16 mouse cellular contexts compared by ENCODE assay signal in genomic region chr7:136945697-136946096, GRCm38 (mm10). TPM values are rescaled to one million over a fixed set of nuclear protein-coding genes. Genes with fewer than 3 reads are reported as not detected.
DNase-seq lines count a peak whose midpoint lies in the region; ATAC-seq lines count a peak whose summit lies in the region.
"Had no signal": no experiment of that assay in that cellular context is flagged by ENCODE, and none has a peak within 500 bp of the region (broad histone marks: within the 10 kb centered on the region; RNA-seq: fewer than 3 reads in every experiment).

No protein-coding gene starts in this region.

- no peak for ATAC-seq in midbrain, embryonic 11.5 days (ENCODE audit: low FRiP score)
- no peak for ATAC-seq in midbrain, embryonic 14.5 days (ENCODE audit: low FRiP score, low TSS enrichment)
- ATAC-seq in heart, embryonic 11.5 days (replicated peaks; ENCODE audit: insufficient number of reproducible peaks, low FRiP score, low TSS enrichment), result 0 out of 2 replicates have a peak, but pooled peaks have one; percentile 57
- no peak for ATAC-seq in liver, embryonic 12.5 days
- ATAC-seq: Patski had no signal

- H3K9ac ChIP-seq in midbrain, embryonic 11.5 days (ENCODE audit: low read length), result no peak overlapping the region
- H3K9ac ChIP-seq in midbrain, embryonic 14.5 days (replicated peaks; ENCODE audit: low read length), result no peak overlapping the region
- no peak overlapping the region for H3K9ac ChIP-seq in heart, embryonic 11.5 days (ENCODE audit: low read depth, low read length)
- no peak overlapping the region for H3K9ac ChIP-seq in liver, embryonic 12.5 days
- H3K9ac ChIP-seq: embryonic facial prominence, embryonic 12.5 days; lung, embryonic 15.5 days; neural tube, embryonic 13.5 days had no signal

- H3K27ac ChIP-seq in midbrain, embryonic 11.5 days (ENCODE audit: low read depth, low read length), result no peak overlapping the region
- H3K27ac ChIP-seq in midbrain, embryonic 14.5 days (replicated peaks; ENCODE audit: low read depth, low read length), result no peak overlapping the region
- no peak overlapping the region for H3K27ac ChIP-seq in heart, embryonic 11.5 days (ENCODE audit: low read depth, low read length)
- no peak overlapping the region for H3K27ac ChIP-seq in liver, embryonic 12.5 days
- H3K27ac ChIP-seq: embryonic facial prominence, embryonic 12.5 days; forebrain, embryonic 10.5 days; gastrocnemius, adult 2 months; lung, embryonic 15.5 days; neural tube, embryonic 13.5 days had no signal

- WGBS in midbrain, embryonic 11.5 days, result 79% methylated on average over 10 of the region's 10 CpGs
- 80% methylated on average over 10 of the region's 10 CpGs for WGBS in midbrain, embryonic 14.5 days
- 34% methylated on average over 10 of the region's 10 CpGs for WGBS in heart, embryonic 11.5 days (ENCODE audit: insufficient replicate concordance)
- WGBS in liver, embryonic 12.5 days (ENCODE audit: insufficient replicate concordance), result 61% methylated on average over 10 of the region's 10 CpGs

- peak; percentile 8 for DNase-seq in gastrocnemius, adult 18-20 months (ENCODE audit: low spot score)
- DNase-seq in gastrocnemius, postnatal 25 days, result no peak
- peak; percentile 60 for DNase-seq in midbrain, embryonic 11.5 days (ENCODE audit: low spot score, missing footprints)
- DNase-seq in midbrain, embryonic 14.5 days, result no peak
- DNase-seq in right cerebral cortex, postnatal 14 days, result peak; percentile 18
- no peak for DNase-seq in cerebellum, adult 18-20 months
- DNase-seq: thymus, postnatal 36 days had no signal

- no peaks in the 10 kb centered on the region for H3K9me3 ChIP-seq in midbrain, embryonic 11.5 days (ENCODE audit: control insufficient read depth, low read length)
- no peaks in the 10 kb centered on the region for H3K9me3 ChIP-seq in midbrain, embryonic 14.5 days (ENCODE audit: control insufficient read depth, low read length)
- H3K9me3 ChIP-seq in heart, embryonic 11.5 days (replicated peaks; ENCODE audit: control insufficient read depth, low read length), result no peaks in the 10 kb centered on the region
- no peaks in the 10 kb centered on the region for H3K9me3 ChIP-seq in liver, embryonic 12.5 days (replicated peaks)
- H3K9me3 ChIP-seq: embryonic facial prominence, embryonic 12.5 days; forebrain, embryonic 10.5 days; lung, embryonic 15.5 days; neural tube, embryonic 13.5 days had no signal

- H3K4me2 ChIP-seq in midbrain, embryonic 11.5 days, result no peak overlapping the region
- no peak overlapping the region for H3K4me2 ChIP-seq in midbrain, embryonic 14.5 days (ENCODE audit: low read length)
- H3K4me2 ChIP-seq in heart, embryonic 11.5 days, result no peak overlapping the region
- no peak overlapping the region for H3K4me2 ChIP-seq in liver, embryonic 12.5 days
- H3K4me2 ChIP-seq: embryonic facial prominence, embryonic 12.5 days; lung, embryonic 15.5 days; neural tube, embryonic 13.5 days had no signal

- peaks cover 5% of the 10 kb centered on the region for H3K4me1 ChIP-seq in midbrain, embryonic 11.5 days (ENCODE audit: control insufficient read depth, insufficient read depth, low read length)
- no peaks in the 10 kb centered on the region; the same call in 1 of the 2 replicates for H3K4me1 ChIP-seq in midbrain, embryonic 14.5 days (ENCODE audit: control insufficient read depth, insufficient read depth, low read length)
- H3K4me1 ChIP-seq in heart, embryonic 11.5 days (ENCODE audit: control insufficient read depth, insufficient read depth, low read length), result peaks cover 2% of the 10 kb centered on the region; the same call in 1 of the 2 replicates
- H3K4me1 ChIP-seq in liver, embryonic 12.5 days, result no peaks in the 10 kb centered on the region
- H3K4me1 ChIP-seq: lung, embryonic 15.5 days had no signal

- H3K4me3 ChIP-seq in midbrain, embryonic 11.5 days (ENCODE audit: low read depth, low read length), result no peak overlapping the region
- H3K4me3 ChIP-seq in midbrain, embryonic 14.5 days (replicated peaks; ENCODE audit: low read depth, low read length), result no peak overlapping the region
- H3K4me3 ChIP-seq in heart, embryonic 11.5 days (ENCODE audit: low read depth, low read length), result no peak overlapping the region
- no peak overlapping the region for H3K4me3 ChIP-seq in liver, embryonic 12.5 days
- H3K4me3 ChIP-seq: embryonic facial prominence, embryonic 12.5 days; forebrain, embryonic 10.5 days; gastrocnemius, adult 2 months; lung, embryonic 15.5 days; neural tube, embryonic 13.5 days had no signal

- H3K27me3 ChIP-seq in midbrain, embryonic 11.5 days (ENCODE audit: control insufficient read depth, insufficient read depth, low read length), result no peaks in the 10 kb centered on the region
- no peaks in the 10 kb centered on the region for H3K27me3 ChIP-seq in midbrain, embryonic 14.5 days (ENCODE audit: control insufficient read depth, insufficient read depth, low read length)
- no peaks in the 10 kb centered on the region for H3K27me3 ChIP-seq in heart, embryonic 11.5 days (ENCODE audit: control insufficient read depth, insufficient read depth, low read length)
- H3K27me3 ChIP-seq in liver, embryonic 12.5 days (replicated peaks), result no peaks in the 10 kb centered on the region
- H3K27me3 ChIP-seq: embryonic facial prominence, embryonic 12.5 days; Patski had no signal

- H3K36me3 ChIP-seq in midbrain, embryonic 11.5 days (ENCODE audit: control insufficient read depth, insufficient read depth, low read length), result no peaks in the 10 kb centered on the region
- no peaks in the 10 kb centered on the region for H3K36me3 ChIP-seq in midbrain, embryonic 14.5 days (ENCODE audit: control insufficient read depth, insufficient read depth, low read length)
- H3K36me3 ChIP-seq in heart, embryonic 11.5 days (ENCODE audit: control insufficient read depth, insufficient read depth, low read length), result no peaks in the 10 kb centered on the region
- no peaks in the 10 kb centered on the region for H3K36me3 ChIP-seq in liver, embryonic 12.5 days
- H3K36me3 ChIP-seq: embryonic facial prominence, embryonic 12.5 days; forebrain, embryonic 10.5 days; lung, embryonic 15.5 days; neural tube, embryonic 13.5 days had no signal

RNA-seq across cellular contexts. Expression of gene Mgmt, which starts 51.3 kb away (rescaled TPM):
- 1 to 10 TPM; 3.5 to 3.7 TPM for total RNA-seq in gastrocnemius, adult 18-20 months (2021)
- total RNA-seq in gastrocnemius, postnatal 25 days (2021), result 1 to 10 TPM; 1.8 to 2.5 TPM
- 3.0 and 3.7 TPM in 2 replicates for polyA plus RNA-seq in midbrain, embryonic 11.5 days (2014; fragmentation: Nextera tagmentation; extraction: Ambion mirVana)
- 0.77 and 1.5 TPM in 2 replicates for polyA plus RNA-seq in midbrain, embryonic 14.5 days (2014; fragmentation: Nextera tagmentation; extraction: Ambion mirVana)
- 5.5 and 5.6 TPM in 2 replicates for polyA plus RNA-seq in heart, embryonic 11.5 days (2014; fragmentation: Nextera tagmentation; extraction: Ambion mirVana)
- 4.0 and 4.2 TPM in 2 replicates for polyA plus RNA-seq in liver, embryonic 12.5 days (2016; fragmentation: Nextera tagmentation; extraction: Ambion mirVana)
- total RNA-seq: monocyte, adult 5-6 weeks had no signal
- polyA plus RNA-seq: Patski had no signal

Comparison
In these comparisons a context has a peak if more than half of its experiments do, and no peak if none do; other contexts are left out.
1. DNase-seq: peak in gastrocnemius, adult 18-20 months (single experiment), midbrain, embryonic 11.5 days (single experiment) and right cerebral cortex, postnatal 14 days (single experiment); none in gastrocnemius, postnatal 25 days (single experiment), midbrain, embryonic 14.5 days (single experiment) and cerebellum, adult 18-20 months (0 of 2).